Mouse (Mus musculus) MEL (cell line): Measurements from ENCODE around the gene Lsm11. TPM values are rescaled to one million over a fixed set of nuclear protein-coding genes. Genes with fewer than 3 reads are reported as not detected.
A peak's percentile ranks its signal among the peaks of the same experiment; 100 is the strongest.

Experiments
- DNase-seq: peaks from one replicate; pipeline ENCODE4 v3.0.0; 2011; ENCODE audit warnings: low read depth, low spot score
- H3K27ac ChIP-seq: 2 replicates; pipeline ENCODE4 v1.5.1; 2012; ENCODE audit warnings: low read depth, mild to moderate bottlenecking, control low read depth, low read length, moderate library complexity; ENCODE audit not compliant: control insufficient read depth
- H3K27me3 ChIP-seq, 2 experiments: fragments of 150-350 bp in 1 of 2; sonication (generic) in 1 of 2; 2 replicates each; pipeline ENCODE4 v1.6.1; 2012; ENCODE audit warnings: low read length in 2 of 2, mild to moderate bottlenecking in 2 of 2, improper control_type of control experiment in 1 of 2, moderate library complexity in 1 of 2; ENCODE audit not compliant: insufficient read depth in 2 of 2, control insufficient read depth in 1 of 2
- H3K36me3 ChIP-seq, 2 experiments: 2 replicates each; pipeline ENCODE4 v1.6.1; 2012 to 2014; ENCODE audit warnings: low read length in 2 of 2, improper control_type of control experiment in 1 of 2, inconsistent platforms in 1 of 2, mild to moderate bottlenecking in 1 of 2; ENCODE audit not compliant: insufficient read depth in 2 of 2, control insufficient read depth in 1 of 2
- H3K4me1 ChIP-seq, 2 experiments: fragments of 150-350 bp in 1 of 2; sonication (generic) in 1 of 2; 2 replicates each; pipeline ENCODE4 v1.6.1; 2012; ENCODE audit warnings: low read length in 2 of 2, improper control_type of control experiment in 1 of 2, mild to moderate bottlenecking in 1 of 2; ENCODE audit not compliant: insufficient read depth in 2 of 2, control insufficient read depth in 1 of 2
- H3K4me3 ChIP-seq, 2 experiments: fragments of 150-350 bp in 1 of 2; sonication (generic) in 1 of 2; 2 replicates each; pipeline ENCODE4 v1.5.1; 2012; ENCODE audit warnings: low read depth in 2 of 2, low read length in 2 of 2, mild to moderate bottlenecking in 2 of 2, moderate library complexity in 2 of 2, control low read depth in 1 of 2, improper control_type of control experiment in 1 of 2; ENCODE audit not compliant: control insufficient read depth in 1 of 2, insufficient read depth in 1 of 2
- H3K79me2 ChIP-seq: 2 replicates; pipeline ENCODE4 v1.6.1; 2012; ENCODE audit warnings: mild to moderate bottlenecking, low read length, moderate library complexity; ENCODE audit not compliant: control insufficient read depth, poor library complexity, insufficient read depth
- H3K9ac ChIP-seq: 2 replicates; pipeline ENCODE4 v1.6.1; 2012; ENCODE audit warnings: low read depth, mild to moderate bottlenecking, control low read depth, low read length, moderate library complexity; ENCODE audit not compliant: control insufficient read depth, poor library complexity, severe bottlenecking
- H3K9me3 ChIP-seq: fragments of 150-350 bp; sonication (generic); replicated peaks from 2 replicates; pipeline ENCODE4 v1.6.1; 2012; ENCODE audit warnings: mild to moderate bottlenecking, low read length, improper control_type of control experiment, moderate library complexity; ENCODE audit not compliant: insufficient read depth
- CHD2 ChIP-seq: IDR thresholded peaks from 2 replicates; pipeline ENCODE4 v1.6.1; 2011; ENCODE audit warnings: low read length, improper control_type of control experiment
- E2F4 ChIP-seq: IDR thresholded peaks from 2 replicates; pipeline ENCODE4 v1.6.1; 2011; ENCODE audit warnings: low read depth, low read length, improper control_type of control experiment, borderline replicate concordance
- ELF1 ChIP-seq: IDR thresholded peaks from 2 replicates; pipeline ENCODE4 v1.6.1; 2014; ENCODE audit warnings: low read depth, mild to moderate bottlenecking, inconsistent platforms, low read length, improper control_type of control experiment, moderate library complexity
- EP300 ChIP-seq, 2 experiments: IDR thresholded peaks; 2 replicates each; pipeline ENCODE4 v1.6.1; 2011; ENCODE audit warnings: improper control_type of control experiment in 2 of 2, low read length in 2 of 2, low read depth in 1 of 2, mild to moderate bottlenecking in 1 of 2
- ETS1 ChIP-seq: IDR thresholded peaks from 2 replicates; pipeline ENCODE4 v1.6.1; 2012; ENCODE audit warnings: low read depth, mild to moderate bottlenecking, inconsistent platforms, low read length, improper control_type of control experiment, moderate library complexity
- GABPA ChIP-seq: IDR thresholded peaks from 2 replicates; pipeline ENCODE4 v1.6.1; 2012; ENCODE audit warnings: low read depth, mild to moderate bottlenecking, inconsistent platforms, low read length, improper control_type of control experiment, moderate library complexity
- GATA1 ChIP-seq: IDR thresholded peaks from 2 replicates; pipeline ENCODE4 v1.6.1; 2011; ENCODE audit warnings: low read depth, low read length, improper control_type of control experiment
- JUND ChIP-seq: IDR thresholded peaks from 2 replicates; pipeline ENCODE4 v1.6.1; 2011; ENCODE audit warnings: low read depth, mild to moderate bottlenecking, improper control_type of control experiment, low read length
- KAT2A ChIP-seq: conservative IDR thresholded peaks from 2 replicates; pipeline ENCODE4 v1.6.1; 2012; ENCODE audit warnings: low read depth, low read length, improper control_type of control experiment, inconsistent platforms
- MAX ChIP-seq: IDR thresholded peaks from 2 replicates; pipeline ENCODE4 v1.6.1; 2011; ENCODE audit warnings: low read length, improper control_type of control experiment
- MXI1 ChIP-seq: IDR thresholded peaks from 2 replicates; pipeline ENCODE4 v1.6.1; 2011; ENCODE audit warnings: mild to moderate bottlenecking, low read depth, low read length, improper control_type of control experiment
- POLR2AphosphoS2 ChIP-seq: IDR thresholded peaks from 2 replicates; pipeline ENCODE4 v1.6.1; 2011; ENCODE audit warnings: low read length, improper control_type of control experiment
- RCOR1 ChIP-seq: IDR thresholded peaks from 2 replicates; pipeline ENCODE4 v1.6.1; 2012; ENCODE audit warnings: low read depth, mild to moderate bottlenecking, inconsistent platforms, low read length, improper control_type of control experiment
- SMC3 ChIP-seq: IDR thresholded peaks from 2 replicates; pipeline ENCODE4 v1.6.1; 2011; ENCODE audit warnings: low read depth, low read length, improper control_type of control experiment
- TAL1 ChIP-seq: IDR thresholded peaks from 2 replicates; pipeline ENCODE4 v1.6.1; 2012; ENCODE audit warnings: mild to moderate bottlenecking, inconsistent platforms, low read length, moderate library complexity, mixed read lengths
- USF1 ChIP-seq: IDR thresholded peaks from 2 replicates; pipeline ENCODE4 v1.6.1; 2014; ENCODE audit warnings: low read depth, mild to moderate bottlenecking, inconsistent platforms, low read length, improper control_type of control experiment, moderate library complexity
- ZNF384 ChIP-seq: IDR thresholded peaks from 2 replicates; pipeline ENCODE4 v1.6.1; 2012; ENCODE audit warnings: low read depth, mild to moderate bottlenecking, inconsistent platforms, low read length, improper control_type of control experiment
- polyA plus RNA-seq, 2 experiments: library from polyadenylated mRNA; stranded (reverse) in 1 of 2; unstranded in 1 of 2; fragments of >175 nt in 1 of 2; fragments of >200 nt in 1 of 2; gene quantifications; 2 replicates each; pipeline versions ENCODE4 v1.2.1 to v1.2.4; 2012; ENCODE audit warnings: low replicate concordance in 2 of 2, low read depth in 1 of 2; ENCODE audit not compliant: insufficient read length in 2 of 2, insufficient read depth in 1 of 2, missing spikeins in 1 of 2
- total RNA-seq: library from RNA; depleted of rRNA; stranded (reverse); fragments of 300-350 nt; gene quantifications from 2 replicates; pipeline ENCODE4 v1.2.3, GENCODE M21; 2012

Gene Lsm11
- total and polyA plus RNA-seq, 3 experiments = 20.2 to 22.8 TPM; not detected in 1

DNA sequence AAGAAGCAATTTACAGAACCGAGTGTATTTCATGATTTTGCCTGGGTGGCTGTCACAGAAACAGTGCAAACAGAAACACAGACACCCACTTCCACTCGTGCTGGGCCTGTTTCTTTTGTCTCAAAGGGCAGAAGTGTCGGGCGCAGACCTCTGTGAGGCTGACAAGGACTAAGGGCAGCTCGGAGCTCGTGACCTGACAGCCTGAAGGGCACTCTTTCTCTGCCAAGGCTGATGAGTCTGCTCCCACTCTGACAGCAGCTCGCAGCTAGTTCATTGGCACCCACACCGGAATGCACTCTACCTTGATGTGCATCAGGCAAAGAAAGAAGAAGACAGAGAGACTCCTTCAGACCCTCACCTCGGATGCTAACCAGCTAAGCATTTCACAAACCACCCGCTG, 15.2 kb downstream of the Lsm11 start:
- Histone ChIP-seq H3K36me3 (peaks cover 0 to 3% of the 10 kb centered on the region in 2 experiments; a peak in 2 of 4 replicates), H3K27me3 (no peaks in the 10 kb centered on the region), H3K4me3 (no peak overlapping the region), H3K9me3 (no peaks in the 10 kb centered on the region), H3K9ac (no peak overlapping the region), H3K4me1 (no peaks in the 10 kb centered on the region), H3K27ac (no peak overlapping the region), H3K79me2 (no peaks in the 10 kb centered on the region)
- DNase-seq = no peak
- TF ChIP-seq RCOR1 = no peak
- no peak for TF ChIP-seq ETS1
- TF ChIP-seq CHD2 = no peak
- no peak for TF ChIP-seq KAT2A
- no peak for TF ChIP-seq GATA1
- no peak for TF ChIP-seq MAX
- no peak for TF ChIP-seq ELF1
- TF ChIP-seq JUND = no peak
- TF ChIP-seq POLR2AphosphoS2 = no peak
- no peak for TF ChIP-seq MXI1
- no peak for TF ChIP-seq SMC3
- no peak for TF ChIP-seq GABPA
- TF ChIP-seq EP300 (IDR thresholded peaks at IDR 0.05; ENCODE audit: low read depth in 1 of 2, low read length in 2 of 2) = no peak
- TF ChIP-seq USF1 = no peak
- TF ChIP-seq TAL1 = no peak
- no peak for TF ChIP-seq E2F4
- no peak for TF ChIP-seq ZNF384

DNA sequence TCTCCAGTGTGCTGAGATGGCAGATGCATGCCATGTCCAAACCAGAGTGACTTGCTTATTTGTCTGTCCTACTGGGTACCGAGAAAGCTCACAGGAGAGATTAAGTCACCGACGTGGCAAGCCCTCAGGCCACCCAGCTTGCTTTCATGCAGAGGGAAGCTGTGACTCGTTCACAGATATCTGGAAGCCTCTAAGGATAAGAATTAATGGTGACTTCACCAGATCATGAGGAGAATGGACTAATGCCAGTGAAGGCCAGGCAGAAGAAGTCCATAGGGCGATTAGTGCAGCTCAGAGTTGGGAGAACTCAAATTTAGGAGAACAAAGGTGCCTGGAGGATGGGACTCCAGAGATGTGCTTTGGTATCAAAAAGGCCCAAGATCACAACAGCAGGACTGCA, 17.3 kb downstream of the Lsm11 start:
- Histone ChIP-seq H3K79me2 (no peaks in the 10 kb centered on the region), H3K4me1 (no peaks in the 10 kb centered on the region), H3K9ac (no peak overlapping the region), H3K36me3 (no peaks in the 10 kb centered on the region; a peak in 1 of 4 replicates), H3K27ac (no peak overlapping the region), H3K27me3 (peaks cover 0 to 2% of the 10 kb centered on the region in 2 experiments; a peak in 1 of 4 replicates), H3K9me3 (no peaks in the 10 kb centered on the region), H3K4me3 (no peak overlapping the region)
- no peak for TF ChIP-seq JUND
- 0 out of 2 replicates have a peak, but pooled peaks have one; percentile 44 for TF ChIP-seq POLR2AphosphoS2
- DNase-seq = peak; percentile 31
